Mouse (Mus musculus) large intestine, adult 2 months (tissue): ENCODE measurements around the gene Cnot8. TPM values are rescaled to one million over a fixed set of nuclear protein-coding genes. Genes with fewer than 3 reads are reported as not detected.
A peak's percentile ranks its signal among the peaks of the same experiment; 100 is the strongest.
"Not testable (repeated sequence)": the region's sequence is repeated elsewhere in the genome, so short reads cannot be mapped to it uniquely, and the experiment has no call there.

ENCODE experiments used
- DNase-seq: peaks from one replicate; pipeline ENCODE4 v3.0.0-alpha.2; 2012; ENCODE audit warnings: low read depth, low spot score
- WGBS: fragments of 180-500 bp; shearing (Covaris S2); methylation state at CpG from one replicate; pipeline ENCODE4 v1.1.7; 2018; 5-methylcytosine and 5-hydroxymethylcytosine counted together
- polyA plus RNA-seq: library from polyadenylated mRNA; depleted of rRNA; stranded (reverse); fragments of >200 nt; gene quantifications from 2 replicates; pipeline ENCODE4 v1.2.3, GENCODE M21; 2012; rRNA removed

Cnot8 gene
- polyA plus RNA-seq, result 40.0 and 41.2 TPM in 2 replicates

DNA sequence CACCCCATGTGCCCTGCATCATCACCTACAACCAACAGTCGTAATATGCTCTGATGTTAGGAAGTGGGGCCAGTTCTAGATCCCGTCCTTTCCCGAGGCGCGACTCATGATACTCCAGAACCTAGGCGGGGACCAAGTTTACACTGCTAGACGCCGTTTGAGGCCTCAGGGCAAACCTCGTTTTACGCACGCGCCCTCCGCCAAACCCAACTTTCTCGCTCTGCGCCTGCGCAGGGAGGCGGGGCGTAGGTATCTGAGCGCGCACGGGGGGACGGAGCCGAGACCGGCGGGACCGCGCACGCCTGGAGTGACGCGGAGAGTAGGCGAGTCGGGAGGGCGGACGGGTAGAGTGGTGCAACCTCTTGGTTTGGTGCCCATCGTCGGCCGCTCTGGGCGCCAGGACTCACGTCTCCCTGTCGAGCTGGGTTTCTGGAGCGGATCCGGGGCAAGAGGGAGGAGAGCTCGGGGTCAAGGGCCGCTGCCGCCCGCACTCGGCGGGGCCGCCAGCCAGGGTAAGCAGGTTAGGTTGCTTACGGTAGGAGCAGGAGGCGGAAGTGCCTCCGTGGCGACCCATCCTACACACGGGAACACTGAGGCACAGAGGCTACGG lies at the start of gene Cnot8:
Gene Cnot8 (plus strand): TSS at position 457 of the 610 bp plus-strand sequence.
- DNase-seq, result peak; percentile 96
- WGBS, result under 1% methylated on average over 55 of the region's 55 CpGs

DNA sequence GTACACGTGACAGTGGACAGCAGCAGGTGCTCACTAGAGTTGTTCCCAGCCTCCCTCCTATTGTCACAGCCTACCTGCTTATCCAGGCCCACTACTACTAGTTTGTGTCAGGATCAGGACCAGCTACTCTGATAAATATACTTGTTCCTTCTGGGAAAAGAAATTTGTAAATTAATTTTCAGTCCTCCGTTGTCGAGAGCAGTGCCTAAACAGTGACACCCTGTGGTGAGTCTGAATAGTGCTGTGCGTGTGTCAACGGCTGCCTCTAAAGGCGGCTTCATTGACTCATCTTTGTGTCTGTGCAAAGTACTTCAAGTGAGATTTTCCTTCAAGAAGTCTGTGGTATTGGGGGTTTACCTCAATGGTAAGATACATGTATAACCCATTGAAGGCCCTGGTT lies 46.5 kb upstream of the Cnot8 start:
- DNase-seq, result no peak
- WGBS, result 28% methylated on average over 6 of the region's 6 CpGs

DNA sequence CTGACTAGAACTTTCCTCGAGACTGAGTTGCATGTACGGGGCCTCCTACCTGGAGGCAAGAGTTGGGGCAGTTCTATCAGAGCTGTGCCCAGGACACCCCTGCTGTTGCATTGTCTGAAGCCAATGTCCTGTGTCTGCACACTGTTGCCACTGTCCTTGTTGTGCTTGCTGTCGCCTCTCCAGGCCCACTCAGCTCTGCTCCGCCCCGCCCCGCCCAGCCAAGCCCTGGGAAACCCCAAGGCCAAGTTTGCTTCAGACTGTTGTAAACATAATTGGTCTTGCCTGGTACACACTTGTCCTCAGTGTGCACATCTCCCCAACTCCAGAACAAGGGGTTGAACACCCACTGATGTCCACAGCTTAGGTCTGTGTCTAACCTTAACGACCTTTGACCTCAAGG lies 44.2 kb upstream of the Cnot8 start:
- not testable (repeated sequence) for DNase-seq
- WGBS, result 51% methylated on average over 7 of the region's 7 CpGs

DNA sequence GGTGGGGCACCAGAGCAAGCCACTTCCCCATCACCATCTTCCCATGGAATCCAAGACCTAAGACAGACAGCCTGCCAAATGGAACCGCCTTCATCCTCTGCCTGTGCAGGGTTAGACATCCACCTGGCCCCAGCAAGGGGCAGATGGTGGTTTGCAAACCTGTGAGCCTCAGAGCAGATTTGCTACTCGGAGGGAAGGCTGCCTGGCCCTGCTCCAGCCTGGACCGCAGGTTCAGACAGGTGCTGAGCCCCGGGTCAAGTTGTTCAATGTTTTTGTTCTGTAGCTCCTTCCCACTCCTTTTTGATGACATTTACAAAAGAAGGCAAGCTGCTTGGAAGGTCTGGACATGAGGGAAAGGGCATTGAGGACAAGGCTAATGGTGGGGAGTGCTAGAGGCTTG lies 42.7 kb upstream of the Cnot8 start:
- DNase-seq, result not testable (repeated sequence)
- WGBS, result 82% methylated on average over 4 of the region's 4 CpGs

DNA sequence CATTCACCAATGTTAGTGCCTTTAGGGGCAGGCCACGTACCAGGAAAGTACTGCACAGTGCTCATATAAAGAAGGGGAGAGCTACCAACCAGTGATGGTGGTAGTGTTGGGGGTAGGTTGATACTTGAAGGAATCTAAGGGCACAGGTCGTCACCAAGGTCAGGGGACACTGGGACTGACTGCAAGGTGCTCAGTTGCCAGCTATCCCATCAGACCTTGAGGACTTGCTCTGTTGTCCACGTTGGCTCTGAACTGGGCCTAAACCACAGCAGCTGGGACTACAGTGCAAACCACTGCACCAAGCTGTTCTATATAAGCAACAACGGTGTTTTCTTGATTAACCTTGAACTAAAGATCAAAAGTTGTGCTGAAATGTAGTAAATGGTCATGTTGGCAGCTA lies 41.4 kb upstream of the Cnot8 start:
- DNase-seq, result no peak
- 84% methylated on average over 4 of the region's 4 CpGs for WGBS

DNA sequence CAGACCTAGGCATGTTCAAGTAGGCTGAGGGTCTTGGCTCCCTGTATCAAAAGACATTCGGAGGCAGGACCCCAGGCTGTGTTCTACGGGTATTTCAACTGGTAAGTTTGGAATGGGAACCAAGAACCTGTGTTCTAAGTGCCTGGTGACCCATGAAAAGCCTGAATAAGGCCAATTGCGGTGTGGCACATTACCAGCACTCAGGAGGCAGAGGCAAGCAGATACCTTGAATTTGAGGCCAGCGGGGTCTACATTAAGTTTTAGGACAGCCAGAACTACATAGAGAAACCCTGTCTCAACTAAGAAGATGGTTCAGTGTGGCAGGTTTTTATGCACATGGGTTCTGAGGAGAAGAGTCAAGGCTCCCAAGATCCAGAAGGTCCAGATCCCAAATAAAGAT lies 38.9 kb upstream of the Cnot8 start:
- WGBS, result 87% methylated on average over 4 of the region's 4 CpGs
- no peak for DNase-seq

DNA sequence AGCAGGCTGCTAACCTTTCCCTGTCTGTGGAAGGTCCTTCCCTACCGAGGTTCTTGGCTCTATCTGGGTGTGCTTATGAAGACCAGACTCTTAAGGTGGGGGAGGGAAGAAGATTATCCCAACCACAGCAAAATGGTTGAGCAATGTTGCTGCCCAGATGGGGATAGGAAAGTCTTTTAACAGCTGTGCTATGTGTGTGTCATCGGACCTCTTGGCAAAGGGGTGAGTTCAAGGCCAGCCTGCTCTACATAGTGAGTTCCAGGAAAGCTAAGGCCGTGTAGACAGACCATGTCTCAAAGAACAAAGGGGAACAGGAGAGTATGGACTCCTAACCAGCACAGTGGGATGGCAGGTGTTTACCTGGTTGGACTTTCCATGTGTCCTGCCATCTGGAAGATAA lies 31.0 kb upstream of the Cnot8 start:
- no peak for DNase-seq
- WGBS, result 67% methylated on average over 3 of the region's 3 CpGs

DNA sequence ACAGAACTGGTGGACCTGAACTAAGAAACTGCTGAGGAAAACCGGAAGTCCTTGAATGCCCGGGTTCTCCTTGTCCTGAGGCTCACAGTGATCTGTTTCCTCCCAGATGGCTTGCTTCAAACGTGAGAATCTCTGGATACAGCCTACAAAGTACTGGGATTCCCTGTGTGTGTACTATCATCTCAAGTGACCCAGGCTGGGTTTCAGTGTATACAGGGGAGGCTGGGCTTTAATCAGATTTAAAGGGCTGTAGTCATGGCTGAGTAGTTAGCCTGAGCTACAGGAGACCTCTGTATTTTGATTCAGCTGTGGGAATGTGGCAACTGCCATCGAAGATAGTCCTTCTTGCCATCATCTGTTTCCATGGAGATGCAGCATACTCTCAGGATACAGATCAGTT lies 26.7 kb upstream of the Cnot8 start:
- DNase-seq, result no peak
- 47% methylated on average over 4 of the region's 4 CpGs for WGBS

DNA sequence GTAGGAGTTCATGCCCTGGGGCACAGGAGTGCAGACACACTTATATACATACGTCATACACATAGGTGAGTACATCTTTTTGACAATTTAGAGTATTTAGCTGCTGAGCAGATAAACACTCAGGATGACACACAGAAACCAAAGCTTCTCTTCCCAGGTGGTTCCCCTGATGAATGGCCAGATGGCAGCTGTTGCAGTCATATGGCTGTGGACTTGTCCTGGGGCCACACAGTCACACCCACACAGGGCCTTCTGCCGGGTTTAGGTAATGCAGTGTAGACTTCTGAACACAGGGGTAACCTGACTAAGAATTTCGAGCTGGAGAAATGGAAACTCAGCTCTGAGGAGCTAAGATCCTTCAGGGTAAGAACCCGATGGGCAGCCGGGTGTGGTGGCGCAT lies 22.2 kb upstream of the Cnot8 start:
- no peak for DNase-seq
- WGBS, result 86% methylated on average over 6 of the region's 6 CpGs

DNA sequence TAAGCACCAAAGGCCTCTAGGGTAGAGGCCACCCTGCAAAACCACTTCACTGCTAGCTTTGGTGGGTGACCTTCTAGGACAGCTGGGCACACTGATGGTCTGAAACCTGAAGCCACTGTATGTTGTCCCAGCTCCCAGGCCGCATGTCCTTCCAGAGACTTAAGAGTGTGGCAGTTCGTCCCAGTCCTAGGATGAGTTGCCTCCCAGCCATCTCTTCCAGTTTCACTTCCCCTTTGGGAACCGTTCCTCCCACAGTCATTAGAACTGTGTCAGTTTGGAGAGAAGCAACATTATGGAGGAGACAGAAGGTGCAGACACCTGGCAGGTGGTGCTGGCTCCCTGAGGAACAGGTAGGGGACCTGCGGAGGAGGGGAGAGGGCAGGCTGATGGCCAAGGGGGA lies 11.4 kb upstream of the Cnot8 start:
- 22% methylated on average over 4 of the region's 4 CpGs for WGBS

DNA sequence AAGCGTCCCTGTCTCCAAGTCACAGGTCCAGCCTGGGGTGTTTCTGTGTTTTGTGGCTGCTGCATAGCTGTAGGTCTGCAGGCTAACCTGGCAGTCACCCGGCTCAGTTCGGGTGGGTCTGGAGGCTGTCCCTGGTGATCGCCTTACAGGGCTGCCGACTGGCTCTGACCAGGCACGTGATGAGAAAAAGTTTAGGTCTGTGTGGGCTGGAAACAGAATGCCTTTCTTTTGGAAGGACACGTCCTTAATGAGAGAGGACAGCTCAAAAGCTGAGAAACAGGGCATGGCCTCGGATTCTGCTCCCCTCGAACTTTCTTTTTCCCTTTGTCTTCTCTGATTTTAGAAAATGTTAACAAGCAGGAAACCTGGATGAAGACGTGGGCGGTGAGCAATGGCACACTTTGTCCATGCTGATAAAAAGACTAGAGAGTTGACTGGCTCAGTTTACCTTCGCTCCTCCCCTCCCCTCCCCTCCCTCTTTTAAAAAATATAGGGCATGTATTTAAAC lies 10.9 kb upstream of the Cnot8 start, which contains the start of gene Gm12248:
Gene Gm12248 (minus strand): TSS at position 114 of the 508 bp plus-strand sequence.
- 17% methylated on average over 12 of the region's 12 CpGs for WGBS
- no peak for DNase-seq

More for the DNA sequence above, 11.4 kb upstream of the Cnot8 start:
- no peak for DNase-seq

DNA sequence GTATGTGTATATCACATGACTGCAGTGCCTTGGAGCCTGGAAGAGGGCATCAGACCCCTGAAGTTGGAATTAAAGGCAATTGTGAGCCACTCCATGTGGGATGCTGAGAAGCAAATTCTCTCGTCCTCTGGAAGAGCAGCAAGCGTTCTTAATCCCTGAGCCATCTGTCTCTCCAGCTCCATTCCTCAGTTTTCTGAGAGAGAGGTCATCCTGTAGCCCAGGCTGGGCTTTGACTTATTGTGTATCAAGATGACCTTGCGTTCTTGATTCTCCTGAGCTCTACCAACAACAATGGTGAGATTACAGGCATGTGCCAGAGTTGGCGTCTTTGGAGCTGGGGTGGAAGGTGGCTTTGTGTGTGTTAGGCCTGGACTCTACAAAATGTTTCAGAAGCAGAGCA lies 9.2 kb upstream of the Cnot8 start:
- WGBS, result 94% methylated on average over 4 of the region's 4 CpGs
- no peak for DNase-seq

DNA sequence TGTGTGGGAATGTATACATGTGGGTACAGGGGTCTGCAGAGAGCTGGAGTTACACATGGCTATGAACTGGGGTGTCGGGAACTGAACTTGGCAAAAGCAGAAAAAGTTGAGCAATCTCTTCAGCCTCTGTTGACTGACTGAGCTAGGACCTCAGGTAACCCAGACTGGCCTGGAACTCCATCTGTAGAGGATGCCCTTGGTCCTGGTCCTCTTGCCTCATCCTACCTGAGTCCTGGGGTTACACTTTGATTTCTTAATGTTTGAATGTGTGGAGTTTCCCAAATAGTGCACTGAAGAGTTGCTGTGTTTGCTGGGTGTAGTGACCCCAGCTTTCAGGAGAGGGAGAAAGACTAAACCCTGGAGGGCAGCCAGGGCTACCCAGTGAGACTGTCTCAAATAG lies 8.4 kb upstream of the Cnot8 start:
- WGBS, result 39% methylated on average over 1 of the region's 1 CpGs
- no peak for DNase-seq

DNA sequence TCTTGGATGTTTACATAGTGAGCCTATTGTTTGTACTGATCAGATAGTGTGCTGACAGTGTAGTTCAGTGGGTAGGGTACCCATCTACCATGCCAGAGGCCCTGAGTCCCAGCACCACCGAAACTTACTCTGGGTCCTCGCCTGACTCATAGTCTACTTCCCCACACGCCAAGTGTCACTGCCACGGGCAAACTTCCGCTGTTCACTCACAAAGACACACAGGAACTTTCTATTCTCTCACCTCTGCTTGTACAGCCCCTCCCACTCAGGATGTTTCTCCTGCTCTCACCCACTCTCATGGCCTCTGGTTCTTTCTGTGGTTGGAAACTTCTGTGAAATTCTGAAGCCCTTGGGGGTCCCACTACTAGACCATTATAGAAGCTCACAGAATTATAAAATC lies 7.8 kb upstream of the Cnot8 start:
- 23% methylated on average over 5 of the region's 5 CpGs for WGBS
- no peak for DNase-seq

DNA sequence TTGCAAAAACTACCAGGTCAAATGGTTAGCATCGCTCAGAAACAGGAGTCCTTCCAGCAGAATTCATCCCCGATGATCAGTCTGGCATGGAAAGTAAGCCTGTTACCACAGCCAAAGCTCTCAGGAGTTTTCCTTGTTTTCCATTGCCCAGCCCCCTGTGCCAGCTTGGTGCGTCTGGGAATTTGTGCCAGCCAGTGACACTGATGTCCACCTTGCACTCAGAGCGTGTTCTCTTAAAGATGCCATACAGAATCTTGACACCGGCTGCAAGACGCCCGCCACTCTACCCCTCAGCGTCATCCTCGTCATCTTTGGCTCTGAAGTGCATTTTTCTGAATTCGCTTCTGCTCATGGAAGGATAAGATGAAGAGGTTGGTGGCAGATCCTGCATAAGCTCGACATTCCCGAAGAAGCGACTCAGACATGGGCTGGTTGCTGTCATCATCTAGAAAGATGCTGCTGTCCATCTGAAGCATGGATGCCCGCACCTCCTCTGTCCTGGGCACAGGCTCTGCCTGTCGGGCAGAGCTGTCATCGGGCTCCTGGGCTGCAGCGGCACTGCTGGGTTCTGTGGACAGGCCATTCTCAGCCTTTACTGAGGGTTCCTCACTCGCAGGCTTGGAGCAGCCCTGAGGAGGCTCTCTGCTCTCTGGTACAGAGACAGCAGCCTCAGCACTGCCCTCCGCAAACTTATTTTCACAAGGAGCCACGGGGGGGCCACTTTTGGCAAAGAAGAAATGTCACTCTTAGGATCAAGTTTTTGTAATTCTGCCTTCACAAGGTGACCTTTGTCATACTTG lies 6.9 kb upstream of the Cnot8 start:
- no peak for DNase-seq
- WGBS, result 62% methylated on average over 20 of the region's 20 CpGs

DNA sequence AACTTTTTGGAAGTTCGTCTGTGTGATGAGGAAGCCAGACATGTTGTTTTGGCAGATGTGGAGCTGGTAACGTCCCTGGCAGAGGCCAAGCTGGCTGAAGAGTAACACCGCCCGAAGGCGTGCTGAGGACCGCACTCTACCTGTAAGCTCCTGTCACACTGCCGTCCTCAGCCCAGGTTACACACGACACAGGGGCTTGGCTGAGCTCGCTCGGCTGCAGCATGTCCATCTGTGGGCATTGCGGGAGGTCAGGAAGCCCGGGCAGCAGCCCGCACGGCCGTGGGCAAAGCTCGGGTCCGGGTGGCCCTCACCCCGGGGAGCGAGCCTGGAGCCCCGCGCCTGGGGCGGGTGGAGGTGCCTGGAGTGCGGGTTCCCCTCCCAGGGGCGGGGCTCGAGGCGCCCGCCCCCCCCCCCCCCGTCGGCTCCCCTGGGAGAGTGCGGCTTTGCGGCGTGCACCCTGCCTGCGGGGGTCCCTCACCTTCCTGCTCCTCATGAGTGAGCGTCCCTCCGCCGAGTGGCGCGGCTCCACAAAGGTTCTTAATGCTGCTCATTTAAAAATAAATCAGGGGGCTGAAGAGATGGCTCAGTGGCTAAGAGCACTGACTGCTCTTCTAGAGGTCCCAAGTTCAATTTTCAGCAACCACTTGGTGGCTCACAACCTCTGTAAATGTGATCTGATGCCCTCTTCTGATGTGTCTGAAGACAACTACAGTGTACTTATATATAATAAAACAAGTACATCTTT lies 6.2 kb upstream of the Cnot8 start:
- WGBS, result 2% methylated on average over 35 of the region's 38 CpGs
- DNase-seq, result no peak

DNA sequence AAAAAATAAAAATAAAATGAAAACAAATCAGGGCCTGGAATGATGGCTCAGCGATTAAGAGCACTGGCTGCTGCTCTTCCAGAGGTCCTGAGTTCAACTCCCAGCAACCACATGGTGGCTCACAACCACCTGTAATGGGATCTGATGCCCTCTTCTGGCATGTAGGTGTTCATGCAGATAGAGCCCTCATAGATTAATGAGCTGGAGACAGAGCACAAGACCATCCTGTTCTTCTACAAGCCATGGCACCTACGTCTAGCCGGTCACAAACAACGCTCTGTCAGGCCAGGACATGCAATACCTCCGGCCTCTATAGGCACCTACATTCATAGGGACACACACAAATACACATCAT lies 5.6 kb upstream of the Cnot8 start:
- DNase-seq, result not testable (repeated sequence)
- WGBS, result 78% methylated on average over 5 of the region's 5 CpGs

DNA sequence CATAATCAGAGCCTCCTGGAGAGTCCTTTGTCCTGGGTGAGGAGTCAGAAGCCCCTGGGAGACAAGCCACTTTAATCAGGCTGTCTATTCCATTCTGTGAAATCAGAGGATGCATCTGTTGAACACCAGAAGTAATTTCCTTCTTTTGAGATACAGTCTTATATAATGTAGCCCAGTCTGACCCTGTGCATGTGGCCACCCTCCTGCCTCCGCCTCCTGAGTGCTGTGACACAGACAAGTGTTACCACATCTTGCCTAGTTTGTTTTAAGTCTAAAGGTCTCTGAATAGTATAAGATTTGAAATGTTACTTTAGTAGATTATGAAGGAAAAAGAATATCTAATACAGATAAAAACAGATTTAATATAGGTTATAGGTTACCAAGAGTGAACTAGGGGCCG lies 3.9 kb upstream of the Cnot8 start:
- WGBS, result 99% methylated on average over 2 of the region's 2 CpGs
- no peak for DNase-seq

DNA sequence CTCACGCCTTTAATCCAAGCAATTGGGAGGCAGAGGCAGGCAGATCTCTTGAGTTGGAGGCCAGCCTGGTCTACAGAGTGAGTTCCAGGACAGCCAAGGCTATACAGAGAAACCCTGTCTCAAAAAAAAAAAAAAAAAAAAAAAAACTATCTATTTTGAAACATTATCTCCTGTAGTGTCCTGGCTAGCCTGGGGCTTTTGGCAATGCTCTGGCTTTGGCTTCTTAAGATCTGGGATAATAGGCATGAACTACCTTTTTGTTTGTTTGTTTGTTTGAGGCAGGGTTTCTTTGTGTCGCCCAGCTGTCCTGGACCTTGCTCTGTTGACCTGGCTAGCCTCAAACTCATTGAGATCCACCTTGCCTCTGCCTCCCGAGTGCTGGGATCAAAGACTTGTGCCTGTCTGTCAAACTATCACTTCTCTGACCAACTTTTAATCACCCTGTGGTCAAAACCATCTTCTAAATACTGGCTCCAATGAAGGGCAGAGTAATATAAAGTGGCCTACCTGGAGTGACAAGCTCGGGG lies 2.7 kb upstream of the Cnot8 start:
- DNase-seq, result no peak
- 81% methylated on average over 4 of the region's 4 CpGs for WGBS

DNA sequence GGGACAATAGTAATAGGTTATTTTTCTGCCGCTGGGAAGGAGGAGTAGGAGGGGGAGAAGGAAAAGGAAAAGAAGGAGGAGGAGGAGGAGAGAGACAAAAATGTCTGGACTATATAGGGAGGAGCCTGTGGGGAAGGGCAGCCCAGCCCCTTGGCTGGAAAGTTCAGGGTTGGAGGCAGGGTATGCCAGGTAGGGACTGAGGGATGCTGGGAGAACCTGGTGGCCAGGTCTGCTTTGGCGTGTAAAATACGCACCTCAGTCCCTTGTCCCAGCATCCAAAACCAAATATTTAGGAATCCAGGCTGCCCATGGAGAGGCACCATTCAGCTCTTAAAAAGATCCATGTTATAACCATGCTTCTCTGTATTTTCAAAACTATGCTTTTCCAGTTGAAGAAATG lies 1.8 kb upstream of the Cnot8 start:
- no peak for DNase-seq
- WGBS, result 51% methylated on average over 3 of the region's 3 CpGs
